Comparison of ENCODE assay signal across 11 mouse cellular contexts in the genomic region with DNA sequence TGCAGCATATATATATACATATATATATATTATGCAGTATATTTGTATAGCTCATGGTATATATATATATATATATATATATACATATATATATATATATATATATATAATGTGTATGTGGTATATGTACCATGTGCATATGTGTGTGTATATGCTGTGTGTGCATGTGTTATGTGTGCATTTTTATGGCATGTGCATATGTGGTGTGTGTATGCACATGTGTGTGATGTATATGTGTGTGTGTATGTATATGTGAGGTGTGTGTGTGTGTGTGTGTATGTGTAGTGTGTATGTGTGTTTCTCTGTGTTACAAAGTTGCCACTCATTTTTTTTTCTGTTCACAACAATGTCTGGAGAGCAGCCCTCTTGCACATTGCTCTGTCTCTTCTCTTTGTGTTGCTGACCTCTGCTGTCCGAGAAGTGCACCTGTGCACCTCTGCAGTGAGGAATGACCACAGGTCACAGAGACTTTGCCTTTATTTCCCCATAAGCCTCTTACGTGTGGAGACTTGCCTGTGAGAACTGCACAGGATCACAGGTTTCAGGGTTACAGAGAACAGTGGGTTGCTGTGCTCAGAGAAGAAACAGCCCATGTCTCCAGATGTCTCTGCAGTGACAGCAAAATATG. TPM values are rescaled to one million over a fixed set of nuclear protein-coding genes. Genes with fewer than 3 reads are reported as not detected.
DNase-seq lines count a peak whose midpoint lies in the region; ATAC-seq and TF ChIP-seq lines count a peak whose summit lies in the region.
"Had no signal": no experiment of that assay in that cellular context is flagged by ENCODE, and none has a peak within 500 bp of the region (broad histone marks: within the 10 kb centered on the region; RNA-seq: fewer than 3 reads in every experiment).

No protein-coding gene starts in this region.

- H3K27ac ChIP-seq in intestine, postnatal 0 days (ENCODE audit: low read depth, low read length): no peak overlapping the region
- no peak overlapping the region for H3K27ac ChIP-seq in small intestine, adult 2 months (ENCODE audit: insufficient read depth, low read depth, low read length)
- H3K27ac ChIP-seq: embryonic facial prominence, embryonic 15.5 days; heart, embryonic 15.5 days had no signal

- ATAC-seq in intestine, postnatal 0 days: peak; percentile 46

- H3K27me3 ChIP-seq in intestine, postnatal 0 days (replicated peaks; ENCODE audit: control insufficient read depth, insufficient read depth, low read length): no peaks in the 10 kb centered on the region
- H3K27me3 ChIP-seq in small intestine, adult 2 months (ENCODE audit: control insufficient read depth, insufficient read depth, low read length): no peaks in the 10 kb centered on the region
- H3K27me3 ChIP-seq: embryonic facial prominence, embryonic 15.5 days; heart, embryonic 15.5 days had no signal

- peak; percentile 63 for TF ChIP-seq CTCF in lung, adult 2 months (IDR thresholded peaks at IDR 0.05; ENCODE audit: insufficient read depth, low read length)
- TF ChIP-seq CTCF in intestine, postnatal 0 days (IDR thresholded peaks at IDR 0.05; ENCODE audit: low read depth): peak; percentile 80
- peak; percentile 50; the same call in 1 of the 2 replicates for TF ChIP-seq CTCF in small intestine, adult 2 months (IDR thresholded peaks at IDR 0.05; ENCODE audit: extremely low read depth, insufficient read length, insufficient replicate concordance, low read depth, low read length)

- TF ChIP-seq POLR2A in lung, adult 2 months (IDR thresholded peaks at IDR 0.05; ENCODE audit: borderline replicate concordance, extremely low read depth, low read depth, low read length): no peak
- TF ChIP-seq POLR2A in small intestine, adult 2 months (IDR thresholded peaks at IDR 0.05; ENCODE audit: low read depth, low read length): no peak

- no peaks in the 10 kb centered on the region for H3K9me3 ChIP-seq in intestine, postnatal 0 days (ENCODE audit: control insufficient read depth)
- H3K9me3 ChIP-seq: embryonic facial prominence, embryonic 15.5 days; heart, embryonic 15.5 days had no signal

- H3K4me3 ChIP-seq in lung, adult 2 months (replicated peaks; ENCODE audit: extremely low read depth, low read depth, low read length): no peak overlapping the region
- H3K4me3 ChIP-seq in intestine, postnatal 0 days (ENCODE audit: low read depth, low read length): no peak overlapping the region
- H3K4me3 ChIP-seq in small intestine, adult 2 months (ENCODE audit: low read depth, low read length): no peak overlapping the region
- H3K4me3 ChIP-seq: embryonic facial prominence, embryonic 15.5 days; heart, embryonic 15.5 days had no signal

- WGBS in lung, adult 2 months: 46% methylated on average over 2 of the region's 2 CpGs
- WGBS in intestine, postnatal 0 days: 28% methylated on average over 2 of the region's 2 CpGs
- WGBS in small intestine, adult 2 months: 32% methylated on average over 2 of the region's 2 CpGs

- DNase-seq in cerebellum, postnatal 10 days: peak; percentile 26 to 34
- no peak for DNase-seq in cerebellum, adult 18-20 months
- DNase-seq in lung, adult 2 months: peak; percentile 11
- no peak for DNase-seq in lung, postnatal 14 days
- no peak for DNase-seq in Muller cell, postnatal 12 days (ENCODE audit: inconsistent ontology term)
- no peak for DNase-seq in thymus, postnatal 25 days
- DNase-seq: right cerebral cortex, postnatal 14 days had no signal

- H3K4me1 ChIP-seq in lung, adult 2 months (ENCODE audit: control insufficient read depth, insufficient read depth, low read length): no peaks in the 10 kb centered on the region; the same call in 1 of the 2 replicates
- H3K4me1 ChIP-seq in intestine, postnatal 0 days (replicated peaks; ENCODE audit: control insufficient read depth, insufficient read depth, low read length): peaks cover 5% of the 10 kb centered on the region; the same call in 1 of the 2 replicates
- no peaks in the 10 kb centered on the region; the same call in 1 of the 2 replicates for H3K4me1 ChIP-seq in small intestine, adult 2 months (ENCODE audit: control insufficient read depth, insufficient read depth, insufficient read length, low read length)

- H3K9ac ChIP-seq in intestine, postnatal 0 days (ENCODE audit: low read depth, low read length): no peak overlapping the region
- H3K9ac ChIP-seq: embryonic facial prominence, embryonic 15.5 days; heart, embryonic 15.5 days had no signal

- no peak overlapping the region for H3K4me2 ChIP-seq in intestine, postnatal 0 days (replicated peaks; ENCODE audit: low read depth)
- H3K4me2 ChIP-seq: embryonic facial prominence, embryonic 15.5 days; heart, embryonic 15.5 days had no signal

- H3K36me3 ChIP-seq in intestine, postnatal 0 days (ENCODE audit: control insufficient read depth, insufficient read depth): no peaks in the 10 kb centered on the region
- no peaks in the 10 kb centered on the region for H3K36me3 ChIP-seq in small intestine, adult 2 months (ENCODE audit: control insufficient read depth, insufficient read depth, low read length)
- H3K36me3 ChIP-seq: embryonic facial prominence, embryonic 15.5 days; heart, embryonic 15.5 days had no signal

RNA-seq across cellular contexts. Expression of a gene that starts 23.3 kb away (rescaled TPM):
- polyA plus RNA-seq in lung, adult 2 months (2012; rRNA removed): 0.34 TPM in 1 of 2 replicates, not detected in the other
- not detected in 2 replicates for polyA plus RNA-seq in intestine, postnatal 0 days (2015; fragmentation: Nextera tagmentation; extraction: Ambion mirVana)
- not detected in 2 replicates for polyA plus RNA-seq in small intestine, adult 2 months (2012; rRNA removed)
- polyA plus RNA-seq: embryonic facial prominence, embryonic 15.5 days; heart, embryonic 15.5 days had no signal

Comparison
In these comparisons a context has a peak if more than half of its experiments do, and no peak if none do; other contexts are left out.
1. DNase-seq: peak in cerebellum, postnatal 10 days (2 of 2) and lung, adult 2 months (single experiment); none in cerebellum, adult 18-20 months (0 of 2), lung, postnatal 14 days (single experiment), Muller cell, postnatal 12 days (single experiment) and thymus, postnatal 25 days (single experiment).
2. Peak in every context shown above with its lines, with median percentiles within 50 percentile points of each other: CTCF ChIP-seq.